Mouse (Mus musculus) 3T3-L1 (cell line): ENCODE results near the gene Gm10340.
"Not testable (repeated sequence)": the region's sequence is repeated elsewhere in the genome, so short reads cannot be mapped to it uniquely, and the experiment has no call there.

Experiments
- DNase-seq: peaks from one replicate; pipeline ENCODE4 v3.0.0-alpha.2; 2015; ENCODE audit warnings: low read depth, low spot score

The Gm10340 gene

DNA sequence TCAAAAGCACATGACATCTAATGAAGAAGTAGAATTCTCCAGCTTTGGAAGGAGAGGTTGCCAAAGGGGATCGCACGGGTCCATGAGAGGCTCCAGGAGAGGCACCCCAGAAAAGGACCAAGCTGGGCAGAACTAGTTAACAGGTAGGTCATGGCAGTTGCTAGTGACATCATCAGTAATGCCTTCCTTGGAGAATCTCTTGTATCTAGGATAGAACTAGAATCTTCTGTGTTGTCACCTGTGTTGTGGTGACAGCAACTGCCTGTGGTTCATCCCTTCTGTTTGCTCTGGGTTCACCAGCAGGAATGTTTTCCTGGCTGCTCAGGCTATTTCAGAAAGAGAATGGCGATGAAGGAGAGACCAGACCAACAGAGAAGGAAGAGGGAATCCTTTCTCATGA lies at the start of gene Gm10340:
Gm10340 (plus strand) TSS at position 301 of the 400 bp plus-strand sequence.
- not testable (repeated sequence) for DNase-seq

DNA sequence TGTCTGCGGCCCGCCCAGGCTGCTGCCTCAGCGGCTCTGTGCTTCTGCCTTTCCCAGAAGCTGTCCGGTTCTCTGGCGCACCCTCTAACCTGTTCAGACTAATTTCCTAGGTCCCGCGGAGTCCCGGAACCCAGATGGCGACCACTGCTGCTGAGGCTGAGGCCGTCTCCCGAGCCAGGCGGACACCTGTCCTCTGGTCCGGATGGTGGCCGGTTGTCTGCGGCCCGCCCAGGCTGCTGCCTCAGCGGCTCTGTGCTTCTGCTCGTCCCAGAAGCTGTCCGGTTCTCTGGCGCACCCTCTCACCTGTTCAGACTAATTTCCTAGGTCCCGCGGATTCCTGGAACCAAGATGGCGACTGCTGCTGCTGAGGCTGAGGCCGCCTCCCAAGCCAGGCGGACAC lies 17.7 kb upstream of the Gm10340 start:
- DNase-seq, result not testable (repeated sequence)

DNA sequence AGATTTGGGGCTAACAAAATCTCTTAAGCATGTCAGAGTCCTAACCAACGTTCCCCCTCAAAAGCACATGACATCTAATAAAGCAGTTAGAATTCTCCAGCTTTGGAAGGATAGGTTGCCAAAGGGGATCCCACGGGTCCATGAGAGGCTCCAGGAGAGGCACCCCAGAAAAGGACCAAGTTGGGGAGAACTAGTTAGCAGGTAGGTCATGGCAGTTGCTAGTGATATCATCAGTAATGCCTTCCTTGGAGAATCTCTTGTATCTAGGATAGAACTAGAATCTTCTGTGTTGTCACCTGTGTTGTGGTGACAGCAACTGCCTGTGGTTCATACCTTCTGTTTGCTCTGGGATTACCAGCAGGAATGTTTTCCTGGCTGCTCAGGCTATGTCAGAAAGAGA lies 54.2 kb downstream of the Gm10340 start, which contains the start of gene Gm5795:
Gm5795 (plus strand) TSS at position 301 of the 400 bp plus-strand sequence.
- DNase-seq, result not testable (repeated sequence)
